Mouse (Mus musculus) small intestine, adult 2 months (tissue): ENCODE results near the gene Ccr7.

Source experiments
- CTCF ChIP-seq: fragments of 200-500 bp; IDR thresholded peaks from 2 replicates; pipeline ENCODE4 v1.5.1; 2012; ENCODE audit warnings: low read depth, mild to moderate bottlenecking, control low read depth, inconsistent platforms, low read length, moderate library complexity, mixed read lengths; ENCODE audit not compliant: insufficient replicate concordance, insufficient read length; ENCODE audit errors: extremely low read depth
- POLR2A ChIP-seq: fragments of 200-500 bp; IDR thresholded peaks from 2 replicates; pipeline ENCODE4 v1.6.1; 2012; ENCODE audit warnings: low read depth, mild to moderate bottlenecking, control low read depth, inconsistent platforms, low read length, moderate library complexity

GRCm38 (mm10) chr11:99180071-99180470, 25.2 kb upstream of the Ccr7 start:
- no peak for TF ChIP-seq POLR2A
- TF ChIP-seq CTCF: no peak
